Mouse (Mus musculus) neural tube, embryonic 13.5 days (tissue): ENCODE measurements around the gene Tmod2. TPM values are rescaled to one million over a fixed set of nuclear protein-coding genes. Genes with fewer than 3 reads are reported as not detected.
"Not testable (repeated sequence)": the region's sequence is repeated elsewhere in the genome, so short reads cannot be mapped to it uniquely, and the experiment has no call there.

ENCODE experiments used
- ATAC-seq: fragments of 200-750 bp; cut with Nextera tagmentation; 2 replicates; pipeline ENCODE4 v1.8.0; 2017; ENCODE audit warnings: low read depth, mild to moderate bottlenecking, moderate TSS enrichment, moderate library complexity
- H3K27ac ChIP-seq: fragments of 300-500 bp; sonication (generic); replicated peaks from 2 replicates; pipeline ENCODE4 v1.5.1; 2015; ENCODE audit warnings: moderate library complexity, mild to moderate bottlenecking, inconsistent platforms
- H3K27me3 ChIP-seq: fragments of 300-500 bp; sonication (generic); 2 replicates; pipeline ENCODE4 v1.6.1; 2015; ENCODE audit warnings: mild to moderate bottlenecking, inconsistent platforms
- H3K36me3 ChIP-seq: fragments of 300-500 bp; sonication (generic); 2 replicates; pipeline ENCODE4 v1.6.1; 2015; ENCODE audit warnings: mild to moderate bottlenecking, inconsistent platforms
- H3K4me1 ChIP-seq: fragments of 300-500 bp; sonication (generic); replicated peaks from 2 replicates; pipeline ENCODE4 v1.6.1; 2015; ENCODE audit warnings: inconsistent platforms
- H3K4me2 ChIP-seq: fragments of 300-500 bp; sonication (generic); 2 replicates; pipeline ENCODE4 v1.6.1; 2015; ENCODE audit warnings: inconsistent platforms, mild to moderate bottlenecking, moderate library complexity
- H3K4me3 ChIP-seq: fragments of 300-500 bp; sonication (generic); 2 replicates; pipeline ENCODE4 v1.5.1; 2015; ENCODE audit warnings: mild to moderate bottlenecking, inconsistent platforms
- H3K9ac ChIP-seq: fragments of 300-500 bp; sonication (generic); 2 replicates; pipeline ENCODE4 v1.6.1; 2015; ENCODE audit warnings: moderate library complexity, mild to moderate bottlenecking, inconsistent platforms
- H3K9me3 ChIP-seq: fragments of 300-500 bp; sonication (generic); 2 replicates; pipeline ENCODE4 v1.6.1; 2016; ENCODE audit warnings: inconsistent platforms
- WGBS: fragments of 180-500 bp; shearing (Covaris S2); methylation state at CpG from one replicate; pipeline ENCODE4 v1.1.7; 2015; 5-methylcytosine and 5-hydroxymethylcytosine counted together
- polyA plus RNA-seq: library from polyadenylated mRNA; unstranded; fragments of >200 nt; fragmentation: Nextera tagmentation; extraction: Ambion mirVana; gene quantifications from 2 replicates; pipeline ENCODE4 v1.2.1, GENCODE M21; 2015

The Tmod2 gene
- polyA plus RNA-seq, 1 experiment from 2014 or later: 171 TPM

GRCm38 (mm10) chr9:75625556-75626307, 14.6 kb upstream of the Tmod2 start, which contains the start of gene Lysmd2:
Gene Lysmd2, plus strand, starts transcription at chr9:75625741.
- WGBS: under 1% methylated on average over 72 of the region's 94 CpGs
- Histone ChIP-seq H3K4me2 (peak within 1 kb of the TSS; percentile 73), H3K27me3 (peaks cover 6% of the 10 kb centered on the region; the same call in 1 of the 2 replicates), H3K9ac (peak within 1 kb of the TSS; percentile 94), H3K27ac (peak within 1 kb of the TSS; percentile 96), H3K9me3 (no peaks in the 10 kb centered on the region), H3K4me3 (peak within 1 kb of the TSS; percentile 79), H3K4me1 (peaks cover 18% of the 10 kb centered on the region), H3K36me3 (no peaks in the 10 kb centered on the region)
- peak; percentile 92 for ATAC-seq

- Histone ChIP-seq H3K9ac (peak overlapping the region; percentile 94), H3K27ac (peak overlapping the region; percentile 96), H3K4me3 (peak overlapping the region; percentile 79), H3K4me2 (peak overlapping the region; percentile 73), H3K9me3 (no peaks in the 10 kb centered on the region), H3K27me3 (peaks cover 6% of the 10 kb centered on the region; the same call in 1 of the 2 replicates), H3K4me1 (peaks cover 18% of the 10 kb centered on the region), H3K36me3 (no peaks in the 10 kb centered on the region)
- WGBS: 18% methylated on average over 18 of the region's 18 CpGs
- peak; percentile 34 for ATAC-seq
Observed at GRCm38 (mm10) chr9:75624983-75625555, 13.9 kb upstream of the Tmod2 start.

GRCm38 (mm10) chr9:75621428-75621827, 10.3 kb upstream of the Tmod2 start:
- no peaks in the 10 kb centered on the region for H3K36me3 ChIP-seq
- WGBS: 89% methylated on average over 3 of the region's 3 CpGs
- H3K27ac ChIP-seq: no peak overlapping the region
- no peak overlapping the region for H3K9ac ChIP-seq
- H3K4me1 ChIP-seq: peaks cover 7% of the 10 kb centered on the region
- H3K4me2 ChIP-seq: no peak overlapping the region
- no peak overlapping the region for H3K4me3 ChIP-seq
- H3K27me3 ChIP-seq: peaks cover 6% of the 10 kb centered on the region; the same call in 1 of the 2 replicates
- no peaks in the 10 kb centered on the region for H3K9me3 ChIP-seq
- ATAC-seq: no peak

- H3K4me1 ChIP-seq, H3K36me3 ChIP-seq, H3K9me3 ChIP-seq, H3K4me3 ChIP-seq, H3K9ac ChIP-seq, H3K4me2 ChIP-seq, H3K27me3 ChIP-seq, H3K27ac ChIP-seq, ATAC-seq: not testable (repeated sequence)
- WGBS: 94% methylated on average over 2 of the region's 2 CpGs
Observed at GRCm38 (mm10) chr9:75619761-75620160, 8.6 kb upstream of the Tmod2 start.

- no peak overlapping the region for H3K4me3 ChIP-seq
- no peaks in the 10 kb centered on the region for H3K36me3 ChIP-seq
- H3K27ac ChIP-seq: no peak overlapping the region
- no peaks in the 10 kb centered on the region for H3K9me3 ChIP-seq
- H3K4me1 ChIP-seq: no peaks in the 10 kb centered on the region
- H3K9ac ChIP-seq: no peak overlapping the region
- ATAC-seq: peak; percentile 36; the same call in 1 of the 2 replicates
- H3K4me2 ChIP-seq: no peak overlapping the region
- peaks cover 4% of the 10 kb centered on the region; the same call in 1 of the 2 replicates for H3K27me3 ChIP-seq
- WGBS: 85% methylated on average over 6 of the region's 6 CpGs
Observed at GRCm38 (mm10) chr9:75618836-75619400, 7.8 kb upstream of the Tmod2 start.

- Histone ChIP-seq H3K27ac (no peak overlapping the region), H3K4me3 (no peak overlapping the region), H3K9ac (no peak overlapping the region), H3K27me3 (no peaks in the 10 kb centered on the region), H3K36me3 (no peaks in the 10 kb centered on the region), H3K9me3 (no peaks in the 10 kb centered on the region), H3K4me1 (no peaks in the 10 kb centered on the region), H3K4me2 (no peak overlapping the region)
- ATAC-seq: no peak
- WGBS: 82% methylated on average over 3 of the region's 3 CpGs
Observed at GRCm38 (mm10) chr9:75616560-75616959, 5.4 kb upstream of the Tmod2 start.

- Histone ChIP-seq H3K4me2 (peak overlapping the region; percentile 57), H3K4me1 (peaks cover 14% of the 10 kb centered on the region), H3K27me3 (no peaks in the 10 kb centered on the region), H3K9ac (peak overlapping the region; percentile 86), H3K9me3 (no peaks in the 10 kb centered on the region), H3K27ac (peak overlapping the region; percentile 93), H3K36me3 (peaks cover 14% of the 10 kb centered on the region), H3K4me3 (peak overlapping the region; percentile 82)
- 10% methylated on average over 16 of the region's 16 CpGs for WGBS
- no peak for ATAC-seq
Observed at GRCm38 (mm10) chr9:75609965-75610364, 1.2 kb downstream of the Tmod2 start.

- peaks cover 18% of the 10 kb centered on the region for H3K36me3 ChIP-seq
- 22% methylated on average over 1 of the region's 1 CpGs for WGBS
- H3K4me2 ChIP-seq: peak overlapping the region; percentile 57
- no peaks in the 10 kb centered on the region for H3K27me3 ChIP-seq
- peak; percentile 23 for ATAC-seq
- H3K27ac ChIP-seq: peak overlapping the region; percentile 93
- peak overlapping the region; percentile 86 for H3K9ac ChIP-seq
- H3K4me1 ChIP-seq: peaks cover 14% of the 10 kb centered on the region
- H3K9me3 ChIP-seq: no peaks in the 10 kb centered on the region
- peak overlapping the region; percentile 82 for H3K4me3 ChIP-seq
Observed at GRCm38 (mm10) chr9:75609505-75609904, 1.6 kb downstream of the Tmod2 start.

GRCm38 (mm10) chr9:75607496-75607895, 3.6 kb downstream of the Tmod2 start:
- Histone ChIP-seq H3K36me3 (peaks cover 29% of the 10 kb centered on the region), H3K9me3 (no peaks in the 10 kb centered on the region), H3K9ac (no peak overlapping the region), H3K4me2 (no peak overlapping the region), H3K4me1 (peaks cover 14% of the 10 kb centered on the region), H3K27ac (no peak overlapping the region), H3K27me3 (no peaks in the 10 kb centered on the region), H3K4me3 (no peak overlapping the region)
- whole genome bisulfite sequencing: 90% methylated on average over 4 of the region's 4 CpGs
- no peak for ATAC-seq

GRCm38 (mm10) chr9:75601510-75601909, 9.6 kb downstream of the Tmod2 start:
- ATAC-seq: no peak

GRCm38 (mm10) chr9:75600166-75600934, 10.8 kb downstream of the Tmod2 start:
- no peak for ATAC-seq
- 65% methylated on average over 7 of the region's 7 CpGs for WGBS

More at GRCm38 (mm10) chr9:75601510-75601909, 9.6 kb downstream of the Tmod2 start:
- peaks cover 39% of the 10 kb centered on the region for H3K4me1 ChIP-seq
- H3K9me3 ChIP-seq: no peaks in the 10 kb centered on the region
- H3K4me2 ChIP-seq: no peak overlapping the region
- H3K36me3 ChIP-seq: peaks cover 32% of the 10 kb centered on the region
- no peak overlapping the region for H3K4me3 ChIP-seq
- H3K27ac ChIP-seq: no peak overlapping the region
- 64% methylated on average over 12 of the region's 12 CpGs for WGBS
- no peak overlapping the region for H3K9ac ChIP-seq
- no peaks in the 10 kb centered on the region for H3K27me3 ChIP-seq

More at GRCm38 (mm10) chr9:75600166-75600934, 10.8 kb downstream of the Tmod2 start:
- Histone ChIP-seq H3K36me3 (peaks cover 37% of the 10 kb centered on the region), H3K9me3 (no peaks in the 10 kb centered on the region), H3K27ac (peak overlapping the region; percentile 74), H3K4me2 (no peak overlapping the region), H3K4me3 (no peak overlapping the region), H3K4me1 (peaks cover 39% of the 10 kb centered on the region), H3K27me3 (no peaks in the 10 kb centered on the region), H3K9ac (no peak overlapping the region)
